In the genomic region with DNA sequence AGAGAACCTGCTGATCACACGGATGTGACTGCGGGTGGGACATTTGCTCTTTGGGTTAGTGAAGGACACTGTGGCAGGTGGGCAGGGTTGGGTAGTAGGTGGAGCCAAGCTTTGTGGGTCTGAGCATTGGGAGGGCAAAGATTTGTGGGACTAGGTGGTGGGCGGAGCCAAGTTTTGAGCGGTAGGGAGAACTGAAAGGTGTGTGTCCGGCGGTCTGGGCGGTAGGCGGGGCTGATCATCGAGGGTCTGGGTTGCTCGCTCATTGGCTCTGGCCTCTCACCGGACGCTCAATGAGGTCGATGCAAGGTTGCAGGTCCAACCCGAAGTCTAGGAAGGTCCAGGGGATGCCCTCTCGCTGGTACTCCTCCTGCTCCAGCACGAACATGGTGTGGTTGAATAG, we compare ENCODE assay signal across 14 mouse cellular contexts. TPM values are rescaled to one million over a fixed set of nuclear protein-coding genes. Genes with fewer than 3 reads are reported as not detected.
A peak's percentile ranks its signal among the peaks of the same experiment; 100 is the strongest.
DNase-seq lines count a peak whose midpoint lies in the region; ATAC-seq and TF ChIP-seq lines count a peak whose summit lies in the region.
"Had no signal": no experiment of that assay in that cellular context is flagged by ENCODE, and none has a peak within 500 bp of the region (broad histone marks: within the 10 kb centered on the region; RNA-seq: fewer than 3 reads in every experiment).

No protein-coding gene starts in this region.

- 8% methylated on average over 16 of the region's 16 CpGs for WGBS in kidney, postnatal 0 days
- WGBS in hindbrain, embryonic 14.5 days = 3% methylated on average over 16 of the region's 16 CpGs
- 3% methylated on average over 16 of the region's 16 CpGs for WGBS in neural tube, embryonic 13.5 days

- no peak overlapping the region for H3K9ac ChIP-seq in kidney, postnatal 0 days (ENCODE audit: low read depth, low read length)
- no peak overlapping the region for H3K9ac ChIP-seq in hindbrain, embryonic 14.5 days
- H3K9ac ChIP-seq in neural tube, embryonic 13.5 days = no peak overlapping the region
- H3K9ac ChIP-seq: lung, embryonic 15.5 days had no signal

- H3K27me3 ChIP-seq in kidney, postnatal 0 days (ENCODE audit: insufficient read depth, low read length) = 0 out of 2 replicates have a peak, but pooled peaks cover 14% of the 10 kb centered on the region
- peaks cover 51% of the 10 kb centered on the region for H3K27me3 ChIP-seq in hindbrain, embryonic 14.5 days (ENCODE audit: control insufficient read depth, insufficient read depth, low read length)
- peaks cover 71% of the 10 kb centered on the region for H3K27me3 ChIP-seq in neural tube, embryonic 13.5 days

- TF ChIP-seq CTCF in kidney, postnatal 0 days (IDR thresholded peaks at IDR 0.05; ENCODE audit: low read depth) = no peak

- H3K36me3 ChIP-seq in kidney, postnatal 0 days (ENCODE audit: insufficient read depth, low read length) = no peaks in the 10 kb centered on the region
- no peaks in the 10 kb centered on the region for H3K36me3 ChIP-seq in hindbrain, embryonic 14.5 days (replicated peaks; ENCODE audit: control insufficient read depth, insufficient read depth)
- H3K36me3 ChIP-seq in neural tube, embryonic 13.5 days = no peaks in the 10 kb centered on the region
- H3K36me3 ChIP-seq: G1E; lung, embryonic 15.5 days had no signal

- H3K4me2 ChIP-seq in kidney, postnatal 0 days (ENCODE audit: low read length) = peak overlapping the region; percentile 18; the same call in 1 of the 2 replicates
- H3K4me2 ChIP-seq in hindbrain, embryonic 14.5 days (replicated peaks) = no peak overlapping the region; the same call in 1 of the 2 replicates
- H3K4me2 ChIP-seq in neural tube, embryonic 13.5 days = peak overlapping the region; percentile 28
- H3K4me2 ChIP-seq: lung, embryonic 15.5 days had no signal

- H3K9me3 ChIP-seq in kidney, postnatal 0 days (replicated peaks; ENCODE audit: low read length) = no peaks in the 10 kb centered on the region
- peaks cover 3% of the 10 kb centered on the region; the same call in 1 of the 2 replicates for H3K9me3 ChIP-seq in hindbrain, embryonic 14.5 days (ENCODE audit: control insufficient read depth, low read length)
- 0 out of 2 replicates have a peak, but pooled peaks cover 5% of the 10 kb centered on the region for H3K9me3 ChIP-seq in neural tube, embryonic 13.5 days
- H3K9me3 ChIP-seq: G1E; lung, embryonic 15.5 days had no signal

- no peak for DNase-seq in kidney, postnatal 0 days (ENCODE audit: low spot score)
- DNase-seq in kidney, postnatal 10 days = no peak
- peak; percentile 87 for DNase-seq in ZHBTc4 (ENCODE audit: low read depth, low spot score)
- no peak for DNase-seq in hindbrain, embryonic 14.5 days (ENCODE audit: low spot score)
- no peak for DNase-seq in adrenal gland, postnatal 36 days
- no peak for DNase-seq in cerebellum, adult 9-10 months
- DNase-seq in left cerebral cortex, postnatal 14 days (ENCODE audit: low spot score in 2 of 2) = no peak
- DNase-seq: adrenal gland, adult 8-10 months; thymus, postnatal 25 days had no signal

- no peak overlapping the region for H3K4me3 ChIP-seq in kidney, postnatal 0 days (replicated peaks; ENCODE audit: low read depth, low read length)
- H3K4me3 ChIP-seq in hindbrain, embryonic 14.5 days (replicated peaks; ENCODE audit: low read length) = 0 out of 2 replicates have a peak overlapping the region, but pooled peaks have one; percentile 1
- H3K4me3 ChIP-seq in neural tube, embryonic 13.5 days = peak overlapping the region; percentile 16
- H3K4me3 ChIP-seq: erythroblast, embryonic 14.5 days; lung, embryonic 15.5 days had no signal

- no peak for ATAC-seq in kidney, postnatal 0 days (replicated peaks; ENCODE audit: low FRiP score, low read depth)
- no peak for ATAC-seq in hindbrain, embryonic 14.5 days (ENCODE audit: low FRiP score)
- no peak for ATAC-seq in neural tube, embryonic 13.5 days (ENCODE audit: low read depth)
- ATAC-seq: intestine, embryonic 16.5 days had no signal

- H3K4me1 ChIP-seq in kidney, postnatal 0 days (replicated peaks; ENCODE audit: insufficient read depth, low read length) = no peaks in the 10 kb centered on the region
- H3K4me1 ChIP-seq in hindbrain, embryonic 14.5 days (replicated peaks; ENCODE audit: control insufficient read depth, insufficient read depth, low read length) = no peaks in the 10 kb centered on the region
- H3K4me1 ChIP-seq in neural tube, embryonic 13.5 days (replicated peaks) = 0 out of 2 replicates have a peak, but pooled peaks cover 7% of the 10 kb centered on the region
- H3K4me1 ChIP-seq: lung, embryonic 15.5 days had no signal

- intact Hi-C loops in left cerebral cortex, postnatal 14 days (cut with DNase I) = no loop called here

- no peak overlapping the region for H3K27ac ChIP-seq in kidney, postnatal 0 days
- H3K27ac ChIP-seq in hindbrain, embryonic 14.5 days = no peak overlapping the region
- no peak overlapping the region for H3K27ac ChIP-seq in neural tube, embryonic 13.5 days (replicated peaks)
- H3K27ac ChIP-seq: lung, embryonic 15.5 days had no signal

RNA-seq across cellular contexts. Expression of gene Myh14, which starts 32.0 kb away (rescaled TPM):
- 2.5 and 3.6 TPM in 2 replicates for polyA plus RNA-seq in kidney, postnatal 0 days (2015; fragmentation: Nextera tagmentation; extraction: Ambion mirVana)
- 4.2 and 5.0 TPM in 2 replicates for polyA plus RNA-seq in hindbrain, embryonic 14.5 days (2014; fragmentation: Nextera tagmentation; extraction: Ambion mirVana)
- 1.9 and 2.6 TPM in 2 replicates for polyA plus RNA-seq in neural tube, embryonic 13.5 days (2015; fragmentation: Nextera tagmentation; extraction: Ambion mirVana)
- 1 to 10 TPM; 3.0 to 4.9 TPM for total RNA-seq in adrenal gland, postnatal 36 days (2021)
- total RNA-seq in left cerebral cortex, postnatal 14 days (2021) = 10 to 100 TPM in 1 of 2 experiments, 1 to 10 TPM in 1; 8.8 to 14.5 TPM
- total RNA-seq: G1E had no signal
- polyA plus RNA-seq: G1E had no signal

RNA-seq across cellular contexts. Expression of gene Kcnc3, which starts 48.2 kb away (rescaled TPM):
- polyA plus RNA-seq in kidney, postnatal 0 days (2015; fragmentation: Nextera tagmentation; extraction: Ambion mirVana) = 0.26 and 0.30 TPM in 2 replicates
- 7.2 and 8.6 TPM in 2 replicates for polyA plus RNA-seq in hindbrain, embryonic 14.5 days (2014; fragmentation: Nextera tagmentation; extraction: Ambion mirVana)
- 4.7 and 5.2 TPM in 2 replicates for polyA plus RNA-seq in neural tube, embryonic 13.5 days (2015; fragmentation: Nextera tagmentation; extraction: Ambion mirVana)
- total RNA-seq in adrenal gland, postnatal 36 days (2021) = 1 to 10 TPM; 2.6 to 3.9 TPM
- total RNA-seq in left cerebral cortex, postnatal 14 days (2021) = 10 to 100 TPM; 74.2 to 75.5 TPM
- polyA plus RNA-seq: G1E had no signal
